Mouse (Mus musculus): ENCODE results near the gene Lrit2.

GRCm38 (mm10) chr14:37033241-37033640, 34.5 kb upstream of the Lrit2 start:
- TF ChIP-seq CTCF (conservative IDR thresholded peaks at IDR 0.05; ENCODE audit: low read length): peak; percentile 87
- no peak for TF ChIP-seq POU5F1 (IDR thresholded peaks at IDR 0.05; ENCODE audit: borderline replicate concordance, low read length)
